Mouse (Mus musculus): ENCODE data around the gene Smndc1. TPM values are rescaled to one million over a fixed set of nuclear protein-coding genes. Genes with fewer than 3 reads are reported as not detected.
"Not testable (repeated sequence)": the region's sequence is repeated elsewhere in the genome, so short reads cannot be mapped to it uniquely, and the experiment has no call there.

Gene Smndc1
- polyA plus RNA-seq, 1 experiment from 2014 or later, result 46.7 TPM

- H3K27ac ChIP-seq; H3K36me3 ChIP-seq; H3K4me3 ChIP-seq (replicated peaks); H3K9me3 ChIP-seq; H3K9ac ChIP-seq (replicated peaks); H3K4me1 ChIP-seq (replicated peaks); ATAC-seq (ENCODE audit: insufficient number of reproducible peaks, insufficient read depth, low FRiP score, low TSS enrichment, low read depth); H3K4me2 ChIP-seq; H3K27me3 ChIP-seq: not testable (repeated sequence)
- WGBS, result 55% methylated on average over 5 of the region's 5 CpGs
Observed at GRCm38 (mm10) chr19:53395805-53396204, 5.4 kb upstream of the Smndc1 start.

- H3K4me2 ChIP-seq; H3K36me3 ChIP-seq; H3K27me3 ChIP-seq; ATAC-seq (ENCODE audit: insufficient number of reproducible peaks, insufficient read depth, low FRiP score, low TSS enrichment, low read depth); H3K27ac ChIP-seq; H3K9ac ChIP-seq (replicated peaks); H3K9me3 ChIP-seq; H3K4me3 ChIP-seq (replicated peaks); H3K4me1 ChIP-seq (replicated peaks): not testable (repeated sequence)
- 68% methylated on average over 3 of the region's 3 CpGs for WGBS
Observed at GRCm38 (mm10) chr19:53394956-53395355, 4.6 kb upstream of the Smndc1 start.

- no peak overlapping the region for H3K4me3 ChIP-seq (replicated peaks)
- no peaks in the 10 kb centered on the region for H3K9me3 ChIP-seq
- no peak overlapping the region for H3K27ac ChIP-seq
- H3K4me2 ChIP-seq, result no peak overlapping the region
- 14% methylated on average over 7 of the region's 7 CpGs for WGBS
- no peak for ATAC-seq (ENCODE audit: insufficient number of reproducible peaks, insufficient read depth, low FRiP score, low TSS enrichment, low read depth)
- no peak overlapping the region for H3K9ac ChIP-seq (replicated peaks)
- no peaks in the 10 kb centered on the region for H3K36me3 ChIP-seq
- peaks cover 7% of the 10 kb centered on the region for H3K4me1 ChIP-seq (replicated peaks)
- H3K27me3 ChIP-seq, result no peaks in the 10 kb centered on the region
Observed at GRCm38 (mm10) chr19:53394552-53394951, 4.2 kb upstream of the Smndc1 start.

GRCm38 (mm10) chr19:53393646-53394045 is 3.3 kb upstream of the Smndc1 start:
- no peak overlapping the region for H3K4me3 ChIP-seq (replicated peaks)
- H3K4me1 ChIP-seq (replicated peaks), result peaks cover 11% of the 10 kb centered on the region
- no peak overlapping the region for H3K4me2 ChIP-seq
- H3K36me3 ChIP-seq, result peaks cover 4% of the 10 kb centered on the region
- H3K27ac ChIP-seq, result no peak overlapping the region
- no peaks in the 10 kb centered on the region for H3K27me3 ChIP-seq
- no peak overlapping the region for H3K9ac ChIP-seq (replicated peaks)
- no peak for ATAC-seq (ENCODE audit: insufficient number of reproducible peaks, insufficient read depth, low FRiP score, low TSS enrichment, low read depth)
- no peaks in the 10 kb centered on the region for H3K9me3 ChIP-seq

GRCm38 (mm10) chr19:53392781-53393343 is 2.5 kb upstream of the Smndc1 start:
- peaks cover 11% of the 10 kb centered on the region for H3K36me3 ChIP-seq
- no peaks in the 10 kb centered on the region for H3K9me3 ChIP-seq
- H3K27ac ChIP-seq, result no peak overlapping the region
- no peak overlapping the region for H3K4me2 ChIP-seq
- H3K27me3 ChIP-seq, result no peaks in the 10 kb centered on the region
- no peak overlapping the region for H3K4me3 ChIP-seq (replicated peaks)
- peaks cover 11% of the 10 kb centered on the region for H3K4me1 ChIP-seq (replicated peaks)
- H3K9ac ChIP-seq (replicated peaks), result no peak overlapping the region
- ATAC-seq (ENCODE audit: insufficient number of reproducible peaks, insufficient read depth, low FRiP score, low TSS enrichment, low read depth), result no peak
- WGBS, result 83% methylated on average over 8 of the region's 8 CpGs

- WGBS, result 97% methylated on average over 5 of the region's 5 CpGs
- no peak overlapping the region for H3K27ac ChIP-seq
- H3K27me3 ChIP-seq, result no peaks in the 10 kb centered on the region
- H3K9ac ChIP-seq (replicated peaks), result no peak overlapping the region
- peaks cover 11% of the 10 kb centered on the region for H3K4me1 ChIP-seq (replicated peaks)
- no peak for ATAC-seq (ENCODE audit: insufficient number of reproducible peaks, insufficient read depth, low FRiP score, low TSS enrichment, low read depth)
- no peaks in the 10 kb centered on the region for H3K9me3 ChIP-seq
- peak overlapping the region; percentile 98 for H3K4me3 ChIP-seq (replicated peaks)
- peaks cover 22% of the 10 kb centered on the region for H3K36me3 ChIP-seq
- peak overlapping the region; percentile 76 for H3K4me2 ChIP-seq
Observed at GRCm38 (mm10) chr19:53391787-53392186, 1.4 kb upstream of the Smndc1 start.

GRCm38 (mm10) chr19:53391386-53391785 is 1.0 kb upstream of the Smndc1 start:
- no peak for ATAC-seq (ENCODE audit: insufficient number of reproducible peaks, insufficient read depth, low FRiP score, low TSS enrichment, low read depth)
- Histone ChIP-seq H3K27ac (peak overlapping the region; percentile 88; the same call in 1 of the 2 replicates), H3K4me2 (peak overlapping the region; percentile 76), H3K36me3 (peaks cover 25% of the 10 kb centered on the region), H3K9ac (replicated peaks) (peak overlapping the region; percentile 98), H3K27me3 (no peaks in the 10 kb centered on the region), H3K9me3 (no peaks in the 10 kb centered on the region), H3K4me1 (replicated peaks) (peaks cover 11% of the 10 kb centered on the region), H3K4me3 (replicated peaks) (peak overlapping the region; percentile 98)
- WGBS, result 42% methylated on average over 8 of the region's 8 CpGs

- peak overlapping the region; percentile 99 for H3K27ac ChIP-seq
- no peaks in the 10 kb centered on the region for H3K27me3 ChIP-seq
- peak overlapping the region; percentile 98 for H3K9ac ChIP-seq (replicated peaks)
- H3K36me3 ChIP-seq, result peaks cover 37% of the 10 kb centered on the region
- ATAC-seq (ENCODE audit: insufficient number of reproducible peaks, insufficient read depth, low FRiP score, low TSS enrichment, low read depth), result peak; percentile 85
- H3K4me2 ChIP-seq, result peak overlapping the region; percentile 58
- under 1% methylated on average over 59 of the region's 59 CpGs for WGBS
- no peaks in the 10 kb centered on the region for H3K9me3 ChIP-seq
- H3K4me3 ChIP-seq (replicated peaks), result peak overlapping the region; percentile 98
- H3K4me1 ChIP-seq (replicated peaks), result peaks cover 11% of the 10 kb centered on the region
Observed at GRCm38 (mm10) chr19:53389851-53390431, 437 bp downstream of the Smndc1 start.

- ATAC-seq (ENCODE audit: insufficient number of reproducible peaks, insufficient read depth, low FRiP score, low TSS enrichment, low read depth), result no peak
- H3K9me3 ChIP-seq, result no peaks in the 10 kb centered on the region
- H3K27ac ChIP-seq, result peak overlapping the region; percentile 99
- peak overlapping the region; percentile 98 for H3K9ac ChIP-seq (replicated peaks)
- H3K4me2 ChIP-seq, result peak overlapping the region; percentile 58
- WGBS, result 18% methylated on average over 6 of the region's 6 CpGs
- peak overlapping the region; percentile 98 for H3K4me3 ChIP-seq (replicated peaks)
- H3K36me3 ChIP-seq, result peaks cover 42% of the 10 kb centered on the region
- H3K27me3 ChIP-seq, result no peaks in the 10 kb centered on the region
- H3K4me1 ChIP-seq (replicated peaks), result peaks cover 11% of the 10 kb centered on the region
Observed at GRCm38 (mm10) chr19:53389417-53389816, 961 bp downstream of the Smndc1 start.

GRCm38 (mm10) chr19:53383336-53383735 is 7.0 kb downstream of the Smndc1 start:
- Histone ChIP-seq H3K36me3 (peaks cover 87% of the 10 kb centered on the region), H3K9me3 (no peaks in the 10 kb centered on the region), H3K9ac (replicated peaks) (no peak overlapping the region), H3K4me3 (replicated peaks) (no peak overlapping the region), H3K27me3 (no peaks in the 10 kb centered on the region), H3K4me1 (replicated peaks) (no peaks in the 10 kb centered on the region), H3K27ac (no peak overlapping the region), H3K4me2 (no peak overlapping the region)
- ATAC-seq (ENCODE audit: insufficient number of reproducible peaks, insufficient read depth, low FRiP score, low TSS enrichment, low read depth), result no peak
- WGBS, result 94% methylated on average over 15 of the region's 15 CpGs

- Histone ChIP-seq H3K9me3 (no peaks in the 10 kb centered on the region), H3K9ac (replicated peaks) (no peak overlapping the region), H3K36me3 (peaks cover 80% of the 10 kb centered on the region), H3K4me1 (replicated peaks) (no peaks in the 10 kb centered on the region), H3K27me3 (no peaks in the 10 kb centered on the region), H3K4me2 (no peak overlapping the region), H3K27ac (no peak overlapping the region), H3K4me3 (replicated peaks) (no peak overlapping the region)
- 91% methylated on average over 10 of the region's 10 CpGs for WGBS
- no peak for ATAC-seq (ENCODE audit: insufficient number of reproducible peaks, insufficient read depth, low FRiP score, low TSS enrichment, low read depth)
Observed at GRCm38 (mm10) chr19:53378421-53378820, 12.0 kb downstream of the Smndc1 start.

- no peak overlapping the region for H3K27ac ChIP-seq
- ATAC-seq (ENCODE audit: insufficient number of reproducible peaks, insufficient read depth, low FRiP score, low TSS enrichment, low read depth), result no peak
- H3K9ac ChIP-seq (replicated peaks), result no peak overlapping the region
- peaks cover 79% of the 10 kb centered on the region for H3K36me3 ChIP-seq
- 0 out of 2 replicates have a peak, but pooled peaks cover 3% of the 10 kb centered on the region for H3K4me1 ChIP-seq (replicated peaks)
- no peak overlapping the region for H3K4me2 ChIP-seq
- H3K9me3 ChIP-seq, result no peaks in the 10 kb centered on the region
- 90% methylated on average over 8 of the region's 8 CpGs for WGBS
- H3K4me3 ChIP-seq (replicated peaks), result no peak overlapping the region
- no peaks in the 10 kb centered on the region for H3K27me3 ChIP-seq
Observed at GRCm38 (mm10) chr19:53377652-53378051, 12.7 kb downstream of the Smndc1 start.
